Mouse (Mus musculus) limb, embryonic 12.5 days (tissue): ENCODE results near the gene Hs2st1. TPM values are rescaled to one million over a fixed set of nuclear protein-coding genes. Genes with fewer than 3 reads are reported as not detected.

Experiments
- ATAC-seq: fragments of 200-750 bp; cut with Nextera tagmentation; 2 replicates; pipeline ENCODE4 v1.8.0; 2017; ENCODE audit warnings: low read depth, moderate TSS enrichment; ENCODE audit not compliant: insufficient number of reproducible peaks, insufficient read depth, low FRiP score, low TSS enrichment
- H3K27ac ChIP-seq: fragments of 300-500 bp; sonication (generic); 2 replicates; pipeline ENCODE4 v1.5.1; 2016; ENCODE audit warnings: mild to moderate bottlenecking, moderate library complexity
- H3K27me3 ChIP-seq: fragments of 300-500 bp; sonication (generic); 2 replicates; pipeline ENCODE4 v1.6.1; 2016; ENCODE audit warnings: mild to moderate bottlenecking, moderate library complexity
- H3K36me3 ChIP-seq: fragments of 300-500 bp; sonication (generic); 2 replicates; pipeline ENCODE4 v1.6.1; 2016; ENCODE audit warnings: mild to moderate bottlenecking, moderate library complexity
- H3K4me1 ChIP-seq: fragments of 300-500 bp; sonication (generic); replicated peaks from 2 replicates; pipeline ENCODE4 v1.6.1; 2016
- H3K4me2 ChIP-seq: fragments of 300-500 bp; sonication (generic); 2 replicates; pipeline ENCODE4 v1.6.1; 2016; ENCODE audit warnings: mild to moderate bottlenecking, moderate library complexity
- H3K4me3 ChIP-seq: fragments of 300-500 bp; sonication (generic); replicated peaks from 2 replicates; pipeline ENCODE4 v1.5.1; 2016; ENCODE audit warnings: mild to moderate bottlenecking
- H3K9ac ChIP-seq: fragments of 300-500 bp; sonication (generic); replicated peaks from 2 replicates; pipeline ENCODE4 v1.6.1; 2016; ENCODE audit warnings: mild to moderate bottlenecking, moderate library complexity
- H3K9me3 ChIP-seq: fragments of 300-500 bp; sonication (generic); 2 replicates; pipeline ENCODE4 v1.6.1; 2016; ENCODE audit warnings: mild to moderate bottlenecking, moderate library complexity
- WGBS: fragments of 180-500 bp; shearing (Covaris S2); methylation state at CpG from one replicate; pipeline ENCODE4 v1.1.7; 2016; 5-methylcytosine and 5-hydroxymethylcytosine counted together
- polyA plus RNA-seq: library from polyadenylated mRNA; unstranded; fragments of >200 nt; fragmentation: Nextera tagmentation; extraction: Ambion mirVana; gene quantifications from 2 replicates; pipeline ENCODE4 v1.2.1, GENCODE M21; 2016

The Hs2st1 gene
- polyA plus RNA-seq, 1 experiment from 2014 or later = 20.8 TPM

DNA sequence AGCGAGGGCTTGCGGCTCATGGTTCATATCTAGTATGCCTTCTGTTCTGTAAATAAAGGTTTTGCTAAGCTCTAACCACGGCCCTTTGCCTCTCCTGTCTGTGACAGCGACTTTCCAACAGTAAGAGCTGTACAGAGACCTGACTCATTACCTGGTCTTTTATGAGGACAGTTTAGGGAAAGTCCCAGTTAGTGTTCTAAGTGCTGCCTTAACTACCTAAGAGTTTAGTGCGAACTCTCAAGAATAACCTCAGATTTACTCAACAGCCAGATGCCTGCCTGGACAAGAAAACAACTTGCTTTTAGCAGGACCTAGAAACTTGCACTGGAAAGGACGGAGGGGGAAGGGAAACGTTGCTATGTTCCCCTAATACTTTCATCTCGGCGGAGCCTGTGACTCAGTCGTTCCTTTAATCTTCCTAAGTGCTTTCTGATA lies 137.8 kb downstream of the Hs2st1 start:
- Histone ChIP-seq H3K4me2 (no peak overlapping the region), H3K27ac (no peak overlapping the region), H3K27me3 (no peaks in the 10 kb centered on the region), H3K9me3 (no peaks in the 10 kb centered on the region), H3K4me1 (no peaks in the 10 kb centered on the region; the same call in 1 of the 2 replicates), H3K36me3 (peaks cover 24% of the 10 kb centered on the region; the same call in 1 of the 2 replicates), H3K4me3 (no peak overlapping the region), H3K9ac (no peak overlapping the region)
- ATAC-seq = no peak
- WGBS = 55% methylated on average over 10 of the region's 10 CpGs

DNA sequence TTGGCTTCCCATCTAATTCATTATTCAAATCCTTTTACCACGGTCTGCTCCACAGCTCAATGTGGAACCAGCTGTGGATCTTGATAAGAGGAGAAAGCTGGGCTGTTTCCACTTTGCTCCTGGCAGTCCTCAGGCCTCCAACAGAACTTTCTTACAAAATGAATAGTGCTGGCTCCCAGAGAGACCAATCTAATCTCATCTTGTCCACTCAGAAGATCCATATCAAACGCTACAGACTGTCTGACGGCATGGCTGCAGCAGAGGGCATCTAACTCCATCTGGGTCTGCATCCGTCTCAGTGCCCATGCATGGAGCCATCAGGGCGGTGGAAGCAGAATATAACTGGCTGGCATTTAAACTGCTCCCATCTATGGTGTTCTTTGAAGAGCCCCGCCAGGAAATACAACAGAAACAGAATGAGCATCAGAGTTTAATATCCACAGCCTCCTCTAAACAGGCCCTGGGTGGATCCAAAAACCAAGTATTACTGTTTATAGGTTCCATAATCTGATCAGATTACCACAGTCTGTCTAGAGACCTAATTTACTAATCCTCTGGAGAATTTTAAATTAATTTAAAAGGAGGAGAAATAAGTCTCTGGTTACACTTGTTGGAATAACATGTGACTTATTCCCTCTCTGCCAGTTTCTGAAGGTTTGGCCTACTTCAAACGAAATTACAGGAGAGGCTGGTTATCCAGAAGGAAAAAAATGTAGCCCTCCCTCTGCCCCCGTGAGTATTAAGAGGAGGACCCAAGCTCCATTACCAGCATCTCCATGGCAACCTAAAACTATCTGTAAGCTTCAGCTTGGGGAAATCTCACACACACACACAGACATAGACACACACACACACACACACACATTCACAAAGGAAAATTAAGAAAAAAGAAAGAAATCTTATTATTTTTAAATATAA lies 141.2 kb downstream of the Hs2st1 start:
- H3K4me1 ChIP-seq = no peaks in the 10 kb centered on the region; the same call in 1 of the 2 replicates
- H3K36me3 ChIP-seq = peaks cover 7% of the 10 kb centered on the region; the same call in 1 of the 2 replicates
- no peak for ATAC-seq
- no peaks in the 10 kb centered on the region for H3K27me3 ChIP-seq
- no peaks in the 10 kb centered on the region for H3K9me3 ChIP-seq
- no peak overlapping the region for H3K4me2 ChIP-seq
- H3K9ac ChIP-seq = no peak overlapping the region
- 74% methylated on average over 8 of the region's 8 CpGs for WGBS
- H3K27ac ChIP-seq = 0 out of 2 replicates have a peak overlapping the region, but pooled peaks have one; percentile 41
- no peak overlapping the region for H3K4me3 ChIP-seq

DNA sequence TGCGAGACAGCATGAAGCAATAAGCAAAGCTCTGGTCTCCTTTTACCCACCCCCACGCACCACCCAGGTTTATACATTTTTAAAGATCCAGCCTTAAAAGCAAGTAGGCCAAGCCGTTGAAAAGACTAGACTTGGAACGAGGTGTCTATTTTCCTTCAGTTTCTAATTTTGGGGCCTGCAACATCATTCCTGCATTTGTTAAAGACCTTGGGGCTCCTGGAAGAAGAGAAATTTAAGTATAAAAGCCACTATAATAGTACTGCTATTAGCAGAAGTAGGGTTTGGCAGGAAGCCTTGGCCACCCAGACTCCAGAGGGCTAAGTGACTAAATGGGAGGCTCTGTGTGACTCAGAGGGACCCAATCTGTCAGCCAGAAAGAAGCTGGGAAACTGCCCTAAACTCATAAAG lies 144.9 kb downstream of the Hs2st1 start:
- Histone ChIP-seq H3K4me3 (no peak overlapping the region), H3K9me3 (no peaks in the 10 kb centered on the region), H3K9ac (no peak overlapping the region), H3K27ac (no peak overlapping the region), H3K4me2 (no peak overlapping the region), H3K36me3 (peaks cover 2% of the 10 kb centered on the region; the same call in 1 of the 2 replicates), H3K4me1 (peaks cover 6% of the 10 kb centered on the region; the same call in 1 of the 2 replicates), H3K27me3 (no peaks in the 10 kb centered on the region)
- no peak for ATAC-seq
- 90% methylated on average over 4 of the region's 4 CpGs for WGBS

DNA sequence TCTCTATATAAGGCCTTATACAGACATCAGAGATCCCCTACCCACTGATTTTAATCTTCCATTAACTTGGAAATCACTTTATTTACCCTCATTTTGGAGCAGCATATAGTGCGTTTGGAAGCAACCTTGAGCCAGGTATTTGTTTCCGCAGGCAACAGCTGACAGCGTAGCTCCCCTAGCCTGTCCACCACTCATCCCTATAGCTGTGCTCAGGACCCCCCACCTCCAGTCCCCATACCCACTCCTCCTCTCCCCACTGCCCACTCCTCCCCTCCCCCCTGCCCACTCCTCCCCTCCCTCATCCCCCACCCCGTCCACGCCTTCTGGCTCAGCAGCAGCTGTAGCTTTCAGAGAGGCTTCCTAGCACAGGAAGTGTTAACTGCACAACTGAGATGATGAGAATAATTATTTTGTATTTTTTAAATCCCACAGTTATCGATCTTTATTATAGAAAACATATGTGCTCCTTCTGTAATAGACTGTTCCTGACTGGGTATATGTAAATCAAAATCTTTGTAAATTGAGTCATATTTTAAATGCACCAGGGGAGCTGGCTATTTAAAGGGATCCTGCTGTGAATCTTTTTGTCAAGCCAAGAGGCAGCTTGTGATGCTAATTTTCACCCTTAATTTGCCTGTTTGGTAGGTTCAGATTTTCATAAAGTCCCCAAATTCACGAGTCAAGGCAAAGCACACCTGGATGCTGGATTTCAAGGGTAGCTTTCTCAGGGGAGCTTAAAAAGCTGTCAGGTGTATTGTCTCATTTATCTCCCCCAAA lies 148.4 kb downstream of the Hs2st1 start:
- 47% methylated on average over 7 of the region's 7 CpGs for WGBS
- ATAC-seq = no peak

DNA sequence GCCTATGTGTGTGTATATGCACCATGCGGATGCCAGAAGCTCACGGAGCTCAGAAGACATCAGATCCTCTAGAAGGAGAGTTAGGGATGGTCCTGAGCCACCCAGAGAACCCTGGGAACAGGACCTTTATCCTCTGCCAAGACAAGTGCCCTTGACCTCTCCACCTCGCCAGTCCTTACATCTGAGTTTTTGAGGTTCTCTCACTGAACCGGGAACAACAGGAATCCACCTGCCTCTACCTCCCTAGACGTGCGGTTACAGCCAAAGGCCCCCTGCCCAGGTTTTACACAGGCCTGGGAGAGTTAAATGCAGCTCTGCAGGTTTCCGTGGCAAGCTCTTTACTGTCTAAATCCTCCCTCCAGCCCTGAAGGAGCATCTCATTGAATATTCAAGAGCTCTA lies 156.2 kb downstream of the Hs2st1 start:
- no peak overlapping the region for H3K27ac ChIP-seq
- no peak overlapping the region for H3K4me3 ChIP-seq
- no peak for ATAC-seq
- no peak overlapping the region for H3K9ac ChIP-seq
- H3K36me3 ChIP-seq = no peaks in the 10 kb centered on the region
- H3K27me3 ChIP-seq = no peaks in the 10 kb centered on the region
- H3K4me2 ChIP-seq = no peak overlapping the region
- H3K4me1 ChIP-seq = peaks cover 27% of the 10 kb centered on the region
- 72% methylated on average over 7 of the region's 7 CpGs for WGBS
- H3K9me3 ChIP-seq = no peaks in the 10 kb centered on the region

More for the DNA sequence above, 148.4 kb downstream of the Hs2st1 start:
- no peak overlapping the region for H3K9ac ChIP-seq
- H3K27ac ChIP-seq = no peak overlapping the region
- no peak overlapping the region for H3K4me3 ChIP-seq
- H3K4me1 ChIP-seq = peaks cover 11% of the 10 kb centered on the region
- no peaks in the 10 kb centered on the region for H3K27me3 ChIP-seq
- no peaks in the 10 kb centered on the region for H3K9me3 ChIP-seq
- no peak overlapping the region for H3K4me2 ChIP-seq
- H3K36me3 ChIP-seq = no peaks in the 10 kb centered on the region

DNA sequence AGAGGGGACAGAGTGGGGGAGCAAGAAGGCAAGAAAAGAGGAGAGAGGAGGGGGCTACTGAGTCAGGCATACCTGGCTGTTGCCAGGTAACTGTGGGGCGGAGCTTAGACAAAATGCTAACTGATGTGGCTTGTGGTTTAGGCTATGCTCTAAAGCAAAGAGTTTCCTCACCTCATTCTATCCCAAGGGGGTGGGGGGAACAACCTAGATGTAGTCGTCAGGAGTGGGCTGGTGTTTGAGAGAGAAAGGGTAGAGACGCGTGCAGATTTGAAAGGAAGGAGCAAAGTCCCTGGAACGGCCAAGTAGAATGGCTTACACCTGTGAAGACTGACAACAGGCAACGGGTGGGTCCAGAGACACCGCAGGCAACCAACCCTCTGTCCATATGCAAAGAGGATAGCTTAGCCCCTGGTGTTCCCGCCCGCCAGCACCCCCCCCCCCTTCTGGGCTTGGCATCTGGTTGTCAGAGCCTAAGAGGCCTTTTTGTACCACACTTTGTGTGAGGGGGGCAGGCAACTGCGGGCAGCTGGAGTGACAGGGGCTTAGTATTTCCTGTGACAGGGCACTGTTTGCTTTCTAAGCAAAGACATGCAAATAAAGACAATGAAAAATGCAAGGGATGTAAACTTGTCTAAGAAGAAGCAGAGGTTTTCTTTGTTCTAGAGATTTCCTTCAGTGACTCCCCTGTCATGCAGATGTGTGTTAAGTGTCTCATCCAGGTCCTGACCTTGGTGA lies 157.3 kb downstream of the Hs2st1 start:
- ATAC-seq = 0 out of 2 replicates have a peak, but pooled peaks have one; percentile 18
- H3K4me1 ChIP-seq = peaks cover 21% of the 10 kb centered on the region
- 0 out of 2 replicates have a peak overlapping the region, but pooled peaks have one; percentile 11 for H3K4me3 ChIP-seq
- H3K36me3 ChIP-seq = no peaks in the 10 kb centered on the region
- H3K27me3 ChIP-seq = no peaks in the 10 kb centered on the region
- 4% methylated on average over 10 of the region's 10 CpGs for whole genome bisulfite sequencing
- H3K4me2 ChIP-seq = peak overlapping the region; percentile 37
- H3K9ac ChIP-seq = peak overlapping the region; percentile 48
- H3K9me3 ChIP-seq = no peaks in the 10 kb centered on the region
- H3K27ac ChIP-seq = no peak overlapping the region

DNA sequence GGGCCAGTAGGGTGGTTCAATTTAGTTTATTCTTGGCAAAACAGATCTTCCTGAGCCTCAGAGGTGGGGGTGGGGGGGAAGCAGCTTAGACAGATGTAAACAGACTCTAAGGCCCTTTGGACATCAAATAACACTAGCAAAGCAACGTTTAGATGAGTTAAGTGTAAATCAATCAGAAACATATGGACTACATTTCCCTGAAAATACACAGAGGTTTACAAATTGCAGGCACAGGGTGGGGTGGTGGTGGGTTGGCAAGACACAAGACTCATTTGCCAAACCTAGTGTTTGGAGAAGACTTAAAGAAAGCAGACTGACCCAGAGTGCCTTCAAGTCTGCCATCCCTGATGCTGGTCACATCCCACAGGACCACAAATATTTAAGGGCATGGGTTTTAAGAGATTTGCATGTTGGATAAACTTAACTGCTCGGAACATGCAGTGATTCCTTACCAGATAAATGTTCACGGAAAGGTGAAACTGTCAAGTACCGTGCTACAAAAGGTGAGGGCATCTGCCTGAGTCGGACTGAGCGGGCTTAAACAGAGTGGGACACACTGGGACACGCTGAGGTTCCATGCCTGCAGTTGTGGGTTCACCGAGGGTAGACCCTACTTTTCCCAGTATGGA lies 158.2 kb downstream of the Hs2st1 start:
- no peaks in the 10 kb centered on the region for H3K9me3 ChIP-seq
- H3K4me1 ChIP-seq = peaks cover 21% of the 10 kb centered on the region
- H3K9ac ChIP-seq = no peak overlapping the region
- H3K27ac ChIP-seq = no peak overlapping the region
- H3K27me3 ChIP-seq = no peaks in the 10 kb centered on the region
- H3K4me3 ChIP-seq = no peak overlapping the region
- no peak overlapping the region for H3K4me2 ChIP-seq
- H3K36me3 ChIP-seq = no peaks in the 10 kb centered on the region
- no peak for ATAC-seq
- 18% methylated on average over 8 of the region's 8 CpGs for WGBS

DNA sequence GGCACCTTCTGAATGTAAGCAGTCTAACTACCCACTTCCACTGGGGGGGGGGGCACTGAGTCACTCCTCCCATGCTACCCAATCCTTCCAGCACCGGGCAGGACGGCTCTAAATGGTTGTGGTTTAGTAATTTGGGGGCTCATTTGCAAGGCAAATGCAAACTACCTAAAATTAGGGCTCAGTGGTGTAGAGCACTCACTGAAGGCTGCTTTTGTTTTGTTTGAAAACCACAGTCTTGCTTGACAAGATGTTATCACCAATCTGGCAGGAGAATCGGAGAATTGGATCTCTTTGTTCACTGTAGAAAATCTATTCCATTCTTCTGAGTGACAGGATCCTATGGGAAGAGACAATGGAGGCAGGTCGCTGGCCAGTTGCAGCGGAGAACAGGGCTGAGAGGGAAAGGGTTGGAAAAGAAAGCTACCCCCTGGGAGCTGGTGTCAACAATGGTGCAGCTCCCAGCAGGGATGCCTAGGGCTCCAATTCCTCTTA lies 158.9 kb downstream of the Hs2st1 start:
- Histone ChIP-seq H3K4me2 (no peak overlapping the region), H3K4me1 (peaks cover 24% of the 10 kb centered on the region), H3K36me3 (no peaks in the 10 kb centered on the region), H3K4me3 (no peak overlapping the region), H3K27me3 (no peaks in the 10 kb centered on the region), H3K27ac (no peak overlapping the region), H3K9me3 (no peaks in the 10 kb centered on the region), H3K9ac (no peak overlapping the region)
- ATAC-seq = no peak
- WGBS = 16% methylated on average over 5 of the region's 5 CpGs

DNA sequence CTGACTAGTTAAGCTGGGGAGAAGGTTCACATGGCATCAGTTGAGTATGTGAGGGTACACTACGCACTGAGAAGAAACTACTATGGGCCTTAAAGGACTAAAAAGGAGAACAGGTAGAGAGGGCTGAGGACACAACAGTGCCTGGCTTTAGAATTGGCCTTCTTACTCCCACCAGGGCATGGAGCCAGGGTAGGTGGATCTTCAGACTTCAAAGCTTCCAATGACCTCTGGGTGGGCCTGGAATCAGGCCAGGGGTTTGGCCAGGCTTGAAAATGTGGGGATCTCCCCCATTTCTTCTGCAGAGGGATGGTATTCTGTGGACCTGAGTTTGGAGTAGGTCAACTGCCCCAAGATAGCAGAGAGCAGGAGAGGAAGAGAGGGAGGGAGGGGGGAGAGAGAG lies 161.0 kb downstream of the Hs2st1 start:
- H3K36me3 ChIP-seq = no peaks in the 10 kb centered on the region

DNA sequence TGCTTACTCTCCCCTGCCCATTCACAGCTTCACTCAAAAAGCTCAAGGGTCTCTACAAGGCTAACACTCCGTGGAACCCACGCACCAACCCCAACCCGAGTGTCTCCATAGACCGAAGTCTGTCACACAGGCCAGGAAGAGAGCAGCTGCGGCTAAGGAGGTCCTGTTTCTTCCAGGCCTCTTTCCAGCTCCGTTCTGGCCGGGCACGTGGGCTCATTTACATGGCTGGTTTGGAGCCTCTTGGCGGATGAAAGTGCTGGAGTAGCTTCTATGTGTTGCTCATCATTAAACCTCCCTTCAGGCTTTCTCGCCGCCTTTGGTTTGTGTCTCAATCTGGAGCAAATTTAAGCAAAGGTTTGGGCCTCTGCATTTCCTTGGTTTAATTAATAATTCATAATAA lies 164.7 kb downstream of the Hs2st1 start:
- WGBS = 41% methylated on average over 11 of the region's 11 CpGs
- H3K4me3 ChIP-seq = no peak overlapping the region

More for the DNA sequence above, 161.0 kb downstream of the Hs2st1 start:
- H3K27me3 ChIP-seq = no peaks in the 10 kb centered on the region
- peaks cover 37% of the 10 kb centered on the region for H3K4me1 ChIP-seq
- no peak overlapping the region for H3K4me2 ChIP-seq
- H3K9me3 ChIP-seq = no peaks in the 10 kb centered on the region
- no peak for ATAC-seq
- no peak overlapping the region for H3K4me3 ChIP-seq
- WGBS = 97% methylated on average over 1 of the region's 1 CpGs
- no peak overlapping the region for H3K9ac ChIP-seq
- H3K27ac ChIP-seq = no peak overlapping the region

More for the DNA sequence above, 164.7 kb downstream of the Hs2st1 start:
- Histone ChIP-seq H3K4me1 (peaks cover 16% of the 10 kb centered on the region), H3K36me3 (no peaks in the 10 kb centered on the region), H3K9ac (no peak overlapping the region), H3K9me3 (no peaks in the 10 kb centered on the region), H3K27ac (peak overlapping the region; percentile 64), H3K27me3 (peaks cover 13% of the 10 kb centered on the region), H3K4me2 (no peak overlapping the region)
- ATAC-seq = no peak
